Mouse (Mus musculus): ENCODE results near the gene Slc35d3. TPM values are rescaled to one million over a fixed set of nuclear protein-coding genes. Genes with fewer than 3 reads are reported as not detected.

The Slc35d3 gene
- total RNA-seq, 1 experiment from 2014 or later: not detected

DNA sequence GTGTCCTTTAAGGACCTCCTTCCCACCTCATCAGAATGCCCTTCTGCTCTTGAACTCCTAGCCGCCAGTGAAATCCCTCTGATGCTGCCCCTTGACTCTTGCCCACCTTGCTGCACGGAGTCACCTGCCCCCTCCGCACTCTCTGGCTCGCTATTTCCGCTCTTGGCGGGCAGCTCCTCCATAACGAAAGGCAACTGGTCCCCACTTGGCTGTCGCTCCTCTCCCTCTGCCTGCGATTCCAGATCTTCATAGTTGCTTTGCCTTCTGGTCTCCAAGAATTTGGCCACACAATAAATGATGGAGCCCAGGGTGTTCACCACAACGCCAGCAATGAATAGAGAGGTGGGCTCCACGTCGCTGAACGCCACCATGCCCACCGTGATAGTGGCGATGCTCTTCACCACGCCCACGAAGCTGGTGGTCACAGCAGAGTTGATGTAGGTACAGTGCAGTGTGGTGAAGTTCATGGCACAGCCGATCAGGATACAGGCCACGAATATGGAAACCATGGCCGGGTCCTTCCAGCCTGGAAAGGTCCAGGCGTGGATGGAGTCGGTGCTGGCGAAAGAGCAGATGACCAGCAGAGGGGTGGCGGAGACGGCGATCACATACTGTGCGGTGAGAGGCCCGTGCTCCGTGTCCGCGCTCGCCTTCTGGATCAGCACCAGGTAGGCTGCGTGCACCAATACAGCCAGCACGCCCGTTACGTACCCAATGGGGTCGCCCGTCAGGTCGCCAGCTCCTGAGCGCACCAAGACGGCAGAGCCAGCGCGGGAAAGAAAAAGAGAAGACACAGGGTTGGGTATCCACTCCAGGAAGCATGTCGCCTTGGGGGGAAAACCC is 2.1 kb downstream of the Slc35d3 start:
- no peak for ATAC-seq (ENCODE audit: extremely low read depth, insufficient number of reproducible peaks, low FRiP score, poor library complexity, severe bottlenecking)

DNA sequence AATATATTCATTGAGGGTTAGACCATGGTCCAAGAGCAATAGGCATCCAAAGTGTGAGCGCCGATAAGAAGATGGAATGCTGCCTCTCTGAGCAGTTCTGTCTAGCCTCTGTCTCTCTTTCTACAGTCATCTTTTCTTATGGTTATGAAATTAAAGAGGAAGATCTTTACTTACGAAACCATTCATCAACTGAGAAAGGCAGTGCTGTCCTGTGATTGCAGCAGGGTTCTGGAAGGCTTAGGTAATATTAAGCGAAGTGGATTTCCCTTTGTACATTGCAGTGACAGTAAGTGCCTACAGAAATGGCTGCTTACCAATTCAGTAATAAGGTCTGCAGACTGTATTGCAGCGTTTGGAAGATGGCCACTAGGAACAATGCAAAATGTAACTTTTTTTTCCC is 11.4 kb downstream of the Slc35d3 start:
- ATAC-seq (ENCODE audit: extremely low read depth, insufficient number of reproducible peaks, low FRiP score, poor library complexity, severe bottlenecking): no peak

- ATAC-seq (ENCODE audit: extremely low read depth, insufficient number of reproducible peaks, low FRiP score, poor library complexity, severe bottlenecking): no peak
Observed at GRCm38 (mm10) chr10:19835887-19836710, 15.2 kb downstream of the Slc35d3 start.

- no peak for ATAC-seq (ENCODE audit: extremely low read depth, insufficient number of reproducible peaks, low FRiP score, poor library complexity, severe bottlenecking)
Observed at GRCm38 (mm10) chr10:19834222-19834621, 17.0 kb downstream of the Slc35d3 start.

- no peak for ATAC-seq (ENCODE audit: extremely low read depth, insufficient number of reproducible peaks, low FRiP score, poor library complexity, severe bottlenecking)
Observed at GRCm38 (mm10) chr10:19831072-19831849, 20.0 kb downstream of the Slc35d3 start.

GRCm38 (mm10) chr10:19820986-19821385 is 30.3 kb downstream of the Slc35d3 start:
- ATAC-seq (ENCODE audit: extremely low read depth, insufficient number of reproducible peaks, low FRiP score, poor library complexity, severe bottlenecking): no peak

DNA sequence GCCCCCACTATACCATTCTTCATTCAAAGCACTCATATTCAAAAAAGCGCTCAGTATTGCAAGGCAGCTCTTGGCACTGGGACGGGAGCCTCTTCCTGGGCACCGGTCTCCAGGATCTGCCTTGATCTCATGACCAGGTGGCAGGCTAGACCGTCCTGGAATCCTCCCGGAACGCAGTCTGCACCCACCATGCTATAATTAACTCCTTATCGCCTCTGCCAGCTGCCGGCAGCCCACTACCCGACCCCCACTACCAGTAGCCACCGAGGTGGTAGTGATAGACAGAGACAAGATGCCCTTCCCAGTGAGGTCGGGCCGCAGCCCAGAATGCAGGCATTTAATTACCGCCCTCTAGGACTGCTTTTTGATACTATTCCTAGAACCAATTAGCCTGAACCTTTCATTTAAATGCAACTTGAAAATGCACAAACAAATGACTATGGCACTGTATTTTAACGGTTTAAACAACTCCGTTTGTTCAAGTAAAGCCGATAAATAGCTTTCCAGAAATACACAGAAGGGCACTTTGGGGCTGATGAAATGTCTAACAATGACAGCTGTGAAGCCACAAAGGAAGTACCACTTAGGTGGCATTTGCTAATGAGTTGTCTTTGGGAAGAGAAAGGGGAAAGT is 32.4 kb downstream of the Slc35d3 start:
- no peak for ATAC-seq (ENCODE audit: extremely low read depth, insufficient number of reproducible peaks, low FRiP score, poor library complexity, severe bottlenecking)

GRCm38 (mm10) chr10:19815371-19815770 is 35.9 kb downstream of the Slc35d3 start:
- no peak for ATAC-seq (ENCODE audit: extremely low read depth, insufficient number of reproducible peaks, low FRiP score, poor library complexity, severe bottlenecking)

- no peak for ATAC-seq (ENCODE audit: extremely low read depth, insufficient number of reproducible peaks, low FRiP score, poor library complexity, severe bottlenecking)
Observed at GRCm38 (mm10) chr10:19811436-19812172, 39.7 kb downstream of the Slc35d3 start.

DNA sequence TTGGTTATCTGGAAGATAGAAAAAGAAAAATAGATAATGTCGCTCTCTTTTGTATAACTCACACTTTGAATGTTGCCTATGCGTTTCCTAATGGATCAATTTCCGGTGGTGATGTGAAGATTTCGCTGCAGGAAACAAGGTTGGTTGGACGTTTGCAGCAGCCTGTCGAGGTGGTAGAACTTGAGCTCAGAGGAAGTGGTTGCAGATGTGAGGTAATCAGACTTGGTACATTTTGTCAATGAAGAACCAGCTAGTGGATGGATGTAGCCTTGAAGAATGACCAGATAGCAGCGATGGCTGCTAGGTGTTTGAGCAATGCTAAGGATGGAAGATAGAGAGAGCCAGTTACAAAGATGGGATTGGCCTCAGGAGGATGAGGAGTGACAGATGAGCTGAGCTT is 46.5 kb downstream of the Slc35d3 start:
- no peak for ATAC-seq (ENCODE audit: extremely low read depth, insufficient number of reproducible peaks, low FRiP score, poor library complexity, severe bottlenecking)

DNA sequence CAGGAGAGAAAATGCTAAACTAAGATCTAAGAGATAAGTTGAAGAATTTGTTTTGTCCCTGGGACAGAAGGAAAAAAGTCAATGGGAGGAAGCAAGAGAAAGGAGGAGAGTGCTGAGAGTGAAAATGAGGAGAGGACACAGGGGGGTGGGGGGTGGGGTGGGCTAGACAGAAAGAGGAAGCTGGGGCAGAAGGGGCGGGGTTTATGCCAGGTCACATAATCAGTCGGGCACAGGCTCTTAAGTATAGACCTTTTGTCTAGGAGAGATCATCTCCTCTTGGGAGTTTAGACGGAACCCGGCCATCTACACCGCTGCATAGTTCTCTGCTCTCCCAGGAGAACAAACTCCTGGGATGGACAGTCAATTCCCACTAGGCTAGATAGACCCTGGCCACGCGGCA is 48.3 kb downstream of the Slc35d3 start:
- ATAC-seq (ENCODE audit: extremely low read depth, insufficient number of reproducible peaks, low FRiP score, poor library complexity, severe bottlenecking): no peak

Other genes starting within 250 kb of the Slc35d3 start
- 0.47 and 1.1 TPM in 2 replicates for gene Il22ra2, start 229.5 kb downstream of the Slc35d3 start, total RNA-seq (2017)
- gene Il20ra, start 138.9 kb downstream of the Slc35d3 start, total RNA-seq (2017): not detected in 2 replicates
- 12.0 and 17.1 TPM in 2 replicates for gene Pex7, start 56.2 kb upstream of the Slc35d3 start, total RNA-seq (2017)
- gene Map3k5, start 83.0 kb upstream of the Slc35d3 start, total RNA-seq (2017): 133 and 144 TPM in 2 replicates

All from neutrophil, adult 5-6 weeks (primary cell).